Mouse (Mus musculus) right cerebral cortex, postnatal 14 days (tissue): Measurements from ENCODE around the gene Rbm18.
"Not testable (repeated sequence)": the region's sequence is repeated elsewhere in the genome, so short reads cannot be mapped to it uniquely, and the experiment has no call there.

ENCODE experiments used
- DNase-seq: peaks from one replicate; pipeline ENCODE4 v3.0.0; 2022

Gene Rbm18

GRCm38 (mm10) chr2:36136300-36136941 is at the start of gene Rbm18, which contains the start of gene Mrrf:
Rbm18 (minus strand) TSS chr2:36136773.
Mrrf (plus strand) TSS chr2:36136389.
- DNase-seq, result peak; percentile 92

GRCm38 (mm10) chr2:36184876-36185275 is 48.3 kb upstream of the Rbm18 start:
- DNase-seq, result no peak

DNA sequence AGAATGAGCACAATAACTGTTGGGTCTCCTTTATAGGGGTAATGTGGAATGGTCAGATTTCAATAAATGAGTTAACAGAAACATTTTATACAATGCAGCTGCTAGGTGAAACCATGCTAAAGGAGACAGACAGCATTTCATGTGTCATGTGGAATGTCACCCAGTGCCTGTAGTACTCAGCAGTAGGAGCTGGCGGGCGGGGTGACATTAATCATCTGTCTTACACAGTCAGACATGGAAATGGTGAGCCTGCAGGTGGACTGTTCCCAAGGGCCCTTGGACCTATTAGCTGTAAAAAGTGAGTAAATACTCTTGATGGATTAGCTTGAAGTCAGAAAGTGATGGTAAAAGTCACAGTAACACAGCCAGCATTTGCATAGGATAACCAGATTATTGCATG is 47.6 kb upstream of the Rbm18 start:
- DNase-seq, result no peak

GRCm38 (mm10) chr2:36183278-36183677 is 46.7 kb upstream of the Rbm18 start:
- DNase-seq, result no peak

DNA sequence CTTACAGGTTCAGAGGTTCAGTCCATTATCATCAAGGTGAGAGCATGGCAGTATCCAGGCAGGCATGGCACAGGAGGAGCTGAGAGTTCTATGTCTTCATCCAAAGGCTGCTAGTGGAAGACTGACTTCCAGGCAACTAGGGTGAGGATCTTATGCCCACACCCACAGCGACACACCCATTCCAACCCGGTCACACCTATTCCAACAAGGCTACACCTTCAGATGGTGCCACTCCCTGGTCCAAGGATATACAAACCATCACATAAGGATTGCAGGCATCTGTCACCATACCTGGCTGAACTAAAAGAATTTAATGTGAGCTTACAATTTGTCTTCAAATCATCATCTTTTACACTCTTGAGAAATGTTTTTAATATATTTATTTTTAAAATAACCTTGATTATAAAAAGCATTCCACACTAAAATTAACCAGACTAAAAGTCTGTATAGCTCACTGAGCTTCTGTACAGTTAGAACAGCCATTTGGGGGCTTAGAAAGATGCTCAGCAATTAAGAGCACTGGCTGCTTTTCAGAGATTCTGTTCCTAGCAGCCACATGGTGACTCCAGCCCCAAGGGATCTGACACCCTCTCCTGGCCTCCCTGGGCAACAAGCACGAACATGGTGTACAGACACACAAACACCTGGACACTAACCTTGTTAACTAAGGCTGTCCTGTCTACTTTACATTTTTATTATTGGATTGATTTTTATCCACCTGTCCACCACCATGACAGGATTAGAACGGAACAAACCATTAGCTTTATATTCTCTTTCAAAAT is 45.2 kb upstream of the Rbm18 start:
- DNase-seq, result not testable (repeated sequence)

- no peak for DNase-seq
Observed at GRCm38 (mm10) chr2:36179487-36179886, 42.9 kb upstream of the Rbm18 start.

DNA sequence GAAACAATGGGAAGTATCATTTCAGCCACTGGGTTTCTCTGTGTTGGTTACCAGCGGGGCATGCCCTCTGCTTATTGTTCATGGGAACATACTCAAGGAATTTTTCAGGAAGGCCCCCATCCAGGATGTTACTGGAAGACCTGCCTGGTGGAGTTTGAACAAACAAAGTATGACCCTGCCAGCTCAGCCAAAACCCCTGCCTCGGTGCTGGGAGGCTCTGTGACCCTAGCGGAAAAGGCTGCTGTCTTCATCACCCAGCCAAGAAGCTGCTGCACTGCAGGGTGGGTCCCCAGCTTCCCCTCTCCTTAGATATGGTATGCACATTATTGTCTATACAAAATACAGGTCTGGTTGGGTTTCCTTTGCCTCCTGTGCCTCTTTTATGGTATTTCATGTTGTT is 36.0 kb upstream of the Rbm18 start:
- no peak for DNase-seq

- DNase-seq, result no peak
Observed at GRCm38 (mm10) chr2:36172136-36172535, 35.6 kb upstream of the Rbm18 start.

DNA sequence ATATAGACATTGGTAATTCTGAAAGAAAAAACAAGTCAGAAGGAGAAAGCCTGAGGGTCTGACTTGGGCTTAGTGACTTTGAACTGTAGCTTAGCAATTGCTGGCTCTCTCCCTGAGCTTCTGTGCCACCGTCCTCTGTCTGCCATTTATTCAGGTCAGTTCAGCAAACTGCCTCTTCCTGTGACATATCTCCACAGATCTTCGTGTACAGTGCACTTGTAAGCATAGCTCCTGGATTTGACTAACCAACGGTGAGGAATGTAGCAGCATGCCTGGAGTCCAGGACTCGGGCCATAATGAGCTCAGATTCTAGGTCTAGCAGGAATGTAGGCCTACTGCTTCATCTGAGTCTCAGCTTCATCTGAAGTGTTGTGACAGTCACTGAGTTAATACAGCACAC is 32.6 kb upstream of the Rbm18 start:
- DNase-seq, result no peak

GRCm38 (mm10) chr2:36167990-36168618 is 31.5 kb upstream of the Rbm18 start:
- DNase-seq, result no peak

DNA sequence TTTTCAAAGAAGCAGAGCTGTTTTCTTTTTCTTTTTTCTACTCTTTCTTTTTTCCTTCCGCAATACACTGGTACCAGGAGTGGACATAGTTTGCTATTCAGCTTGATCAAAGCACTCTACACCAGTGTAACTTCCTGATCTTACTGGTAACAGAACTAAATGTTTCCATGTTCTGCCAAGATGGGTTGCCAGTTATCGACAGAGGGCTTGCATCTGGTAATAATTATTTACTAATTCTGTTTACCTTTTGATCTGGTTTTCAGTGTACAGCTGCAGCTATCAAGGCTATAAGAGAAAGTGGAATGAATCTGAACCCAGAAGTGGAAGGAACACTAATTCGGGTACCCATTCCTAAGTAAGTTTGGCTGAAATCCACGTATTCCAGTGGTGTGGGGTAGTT is 22.8 kb upstream of the Rbm18 start:
- no peak for DNase-seq

GRCm38 (mm10) chr2:36157461-36157860 is 20.9 kb upstream of the Rbm18 start:
- no peak for DNase-seq

DNA sequence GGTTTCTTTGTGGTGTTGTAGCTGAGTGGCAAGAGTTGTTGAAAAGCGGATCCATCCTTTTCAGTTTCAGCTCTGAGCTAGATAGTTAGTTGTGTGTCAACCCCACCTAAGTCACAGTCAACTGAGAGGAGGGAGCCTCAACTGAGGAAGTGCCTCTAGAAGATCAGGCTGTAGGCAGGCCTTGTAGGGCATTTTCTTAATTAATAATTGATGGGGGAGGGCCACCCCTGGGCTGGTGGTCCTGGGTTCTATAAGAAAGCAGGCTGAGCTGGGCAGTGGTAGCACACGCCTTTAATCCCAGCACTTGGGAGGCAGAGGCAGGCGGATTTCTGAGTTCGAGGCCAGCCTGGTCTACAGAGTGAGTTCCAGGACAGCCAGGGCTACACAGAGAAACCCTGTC is 15.8 kb upstream of the Rbm18 start:
- not testable (repeated sequence) for DNase-seq

GRCm38 (mm10) chr2:36148876-36149365 is 12.3 kb upstream of the Rbm18 start:
- no peak for DNase-seq

GRCm38 (mm10) chr2:36139096-36139495 is 2.5 kb upstream of the Rbm18 start:
- DNase-seq, result no peak

DNA sequence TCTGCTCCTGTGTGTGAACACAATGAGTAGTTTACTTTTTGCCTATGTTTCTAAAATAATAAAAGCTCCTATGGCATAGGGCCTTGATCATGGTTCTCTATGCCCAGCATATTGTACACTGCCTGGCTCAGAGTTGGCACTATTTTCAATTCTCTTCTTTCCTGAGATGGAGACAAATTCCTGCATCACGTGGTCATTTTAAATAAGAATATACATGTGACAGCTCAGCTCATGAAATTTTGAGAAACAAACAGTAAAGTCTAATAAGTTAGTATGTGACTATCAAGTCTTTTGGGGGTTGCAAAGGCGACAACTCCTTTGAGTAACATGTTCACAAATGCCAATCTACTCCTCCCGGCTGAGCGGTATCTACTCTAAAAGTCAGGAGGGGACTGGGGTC is 686 bp downstream of the Rbm18 start:
- DNase-seq, result no peak

DNA sequence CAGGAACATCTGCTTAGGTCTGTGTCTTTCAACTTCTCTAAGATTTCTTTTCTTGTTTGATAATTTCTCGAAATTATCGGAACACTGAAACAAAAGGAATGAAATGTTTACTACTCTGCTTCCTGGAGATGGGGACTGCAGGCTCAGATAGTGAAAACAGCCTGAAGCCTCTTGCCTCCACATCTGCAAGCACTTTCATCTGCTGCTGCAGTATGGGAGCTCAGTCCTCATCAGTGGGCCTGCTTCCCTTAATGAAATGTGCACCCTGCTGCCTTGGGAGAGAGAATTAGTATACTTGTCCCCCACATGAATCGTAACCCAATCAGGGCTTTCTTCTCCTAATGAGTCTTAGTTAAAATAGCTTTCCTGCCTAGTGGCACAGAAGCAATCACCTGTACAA is 7.5 kb downstream of the Rbm18 start:
- DNase-seq, result no peak

- no peak for DNase-seq
Observed at GRCm38 (mm10) chr2:36127973-36128372, 8.6 kb downstream of the Rbm18 start.

DNA sequence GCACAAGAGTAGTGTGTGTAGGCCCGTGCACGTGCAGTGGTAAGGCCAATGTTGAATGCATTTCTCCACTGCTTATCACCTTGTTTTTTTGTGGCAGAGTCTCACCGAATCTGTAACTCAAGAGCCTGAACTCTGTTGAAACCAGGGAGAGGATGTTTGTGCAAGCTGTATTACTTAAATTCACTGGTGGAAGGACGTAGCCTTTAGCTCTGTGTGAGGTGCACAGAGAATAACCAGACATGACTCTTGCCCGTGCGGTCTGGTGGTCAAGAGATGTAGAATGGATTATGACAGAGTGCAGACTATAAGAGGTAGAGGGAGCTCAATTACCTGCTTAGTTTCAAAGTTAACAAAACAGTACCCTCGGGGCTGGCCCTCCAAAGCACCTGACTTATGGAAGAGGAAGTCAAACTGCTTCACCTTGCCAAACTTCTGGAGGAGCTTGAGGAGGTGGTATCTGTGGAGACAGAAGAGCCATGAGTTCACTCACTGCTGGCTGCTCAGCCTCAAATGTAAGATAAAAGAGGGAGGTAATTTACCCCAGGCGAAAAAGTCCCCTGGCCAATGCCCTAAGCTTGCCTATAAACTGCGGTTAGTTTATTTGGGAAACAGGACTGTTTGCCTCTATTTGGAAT is 9.7 kb downstream of the Rbm18 start:
- DNase-seq, result no peak

DNA sequence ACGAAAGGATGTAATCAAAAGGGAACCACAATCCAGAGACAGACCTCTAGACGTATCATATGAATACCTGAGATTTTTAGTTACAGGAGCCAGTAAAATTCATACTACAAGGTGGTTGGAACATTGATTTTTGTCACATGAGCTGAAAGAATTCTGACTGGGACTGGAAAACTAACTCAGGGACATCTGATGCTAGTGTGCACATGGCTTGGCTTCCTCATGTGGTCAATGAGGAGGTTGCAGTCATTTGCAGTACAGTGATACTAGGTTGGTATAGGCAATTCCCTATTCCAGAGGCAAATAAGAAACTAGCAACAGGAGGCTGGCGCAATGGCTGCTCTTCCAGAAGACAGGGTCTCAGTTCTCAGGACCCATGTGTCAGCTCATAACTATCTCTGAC is 23.9 kb downstream of the Rbm18 start:
- DNase-seq, result no peak

- no peak for DNase-seq
Observed at GRCm38 (mm10) chr2:36108615-36109014, 28.0 kb downstream of the Rbm18 start.

DNA sequence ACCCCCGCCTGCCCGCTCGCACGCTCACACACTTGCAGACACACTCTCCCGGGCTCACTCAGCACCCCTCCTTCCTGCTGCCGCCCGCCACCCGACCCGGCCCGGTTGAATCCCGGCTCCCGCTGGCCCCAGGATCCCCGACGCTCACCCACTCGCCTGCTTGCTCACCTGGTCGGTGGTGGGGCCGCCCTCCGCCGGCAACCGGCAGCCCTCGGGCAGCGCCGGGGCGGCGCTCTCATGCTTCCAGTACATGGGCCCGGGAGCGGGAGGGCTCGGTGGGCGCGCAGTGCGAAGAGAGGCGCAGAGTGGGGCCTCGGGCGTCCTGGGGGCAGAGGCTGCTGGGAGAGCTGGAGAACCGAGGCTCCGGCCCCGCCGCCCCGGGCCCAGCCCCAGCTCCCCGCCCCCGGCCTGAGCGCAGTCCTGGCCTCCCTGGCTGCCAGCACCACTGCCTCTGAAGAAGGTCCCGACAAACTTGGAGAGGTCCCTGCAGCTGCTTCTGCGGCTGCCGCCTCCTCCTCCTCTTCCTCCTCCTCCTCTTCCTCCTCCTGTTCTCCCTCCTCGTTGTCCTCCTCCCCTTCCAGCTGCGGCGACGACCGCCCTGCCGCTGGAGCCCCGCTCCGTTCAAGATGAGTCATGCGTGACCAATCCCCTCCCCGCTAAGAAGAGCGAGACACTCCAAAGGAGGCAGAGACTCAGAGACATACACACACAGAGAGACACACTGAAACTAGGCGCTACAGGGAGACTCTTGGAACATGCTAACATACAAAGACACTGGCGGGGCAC is 31.4 kb downstream of the Rbm18 start, which contains the start of gene Lhx6:
TSS of gene Lhx6 (minus strand) at position 453 of the 786 bp plus-strand sequence.
- no peak for DNase-seq
